Comparison of ENCODE assay signal across 13 mouse cellular contexts in genomic region chr14:118051396-118051795, GRCm38 (mm10). TPM values are rescaled to one million over a fixed set of nuclear protein-coding genes. Genes with fewer than 3 reads are reported as not detected.
DNase-seq lines count a peak whose midpoint lies in the region; ATAC-seq and TF ChIP-seq lines count a peak whose summit lies in the region.
"Had no signal": no experiment of that assay in that cellular context is flagged by ENCODE, and none has a peak within 500 bp of the region (broad histone marks: within the 10 kb centered on the region; RNA-seq: fewer than 3 reads in every experiment).

No protein-coding gene starts in this region.

- peak overlapping the region; percentile 14; the same call in 1 of the 2 replicates for H3K4me2 ChIP-seq in lung, embryonic 15.5 days
- H3K4me2 ChIP-seq in forebrain, embryonic 12.5 days = no peak overlapping the region
- peak overlapping the region; percentile 22; the same call in 1 of the 2 replicates for H3K4me2 ChIP-seq in intestine, embryonic 15.5 days (replicated peaks)
- no peak overlapping the region for H3K4me2 ChIP-seq in neural tube, embryonic 14.5 days (ENCODE audit: low read depth, low read length)
- H3K4me2 ChIP-seq: embryonic facial prominence, embryonic 15.5 days; heart, embryonic 11.5 days; liver, embryonic 15.5 days had no signal

- H3K4me3 ChIP-seq in lung, embryonic 15.5 days = no peak overlapping the region
- H3K4me3 ChIP-seq in lung, adult 2 months (replicated peaks; ENCODE audit: extremely low read depth, low read depth, low read length) = no peak overlapping the region
- no peak overlapping the region for H3K4me3 ChIP-seq in forebrain, embryonic 12.5 days (replicated peaks)
- no peak overlapping the region for H3K4me3 ChIP-seq in intestine, embryonic 15.5 days (replicated peaks)
- H3K4me3 ChIP-seq in neural tube, embryonic 14.5 days (ENCODE audit: low read depth, low read length) = no peak overlapping the region
- H3K4me3 ChIP-seq: embryonic facial prominence, embryonic 15.5 days; liver, embryonic 15.5 days; megakaryocyte, embryonic 14.5 days had no signal

- WGBS in lung, embryonic 15.5 days = 65% methylated on average over 11 of the region's 11 CpGs
- 66% methylated on average over 11 of the region's 11 CpGs for WGBS in lung, adult 2 months
- WGBS in forebrain, embryonic 12.5 days = 65% methylated on average over 11 of the region's 11 CpGs
- WGBS in intestine, embryonic 15.5 days = 68% methylated on average over 11 of the region's 11 CpGs
- WGBS in neural tube, embryonic 14.5 days = 57% methylated on average over 11 of the region's 11 CpGs

- no peak for TF ChIP-seq CTCF in lung, adult 2 months (IDR thresholded peaks at IDR 0.05; ENCODE audit: insufficient read depth, low read length)

- ATAC-seq in lung, embryonic 15.5 days (ENCODE audit: borderline replicate concordance, extremely low read depth, low FRiP score, low TSS enrichment) = peak; percentile 28; the same call in 1 of the 2 replicates
- ATAC-seq in forebrain, embryonic 12.5 days (ENCODE audit: low FRiP score) = peak; percentile 52
- ATAC-seq in intestine, embryonic 15.5 days = no peak
- ATAC-seq in neural tube, embryonic 14.5 days (ENCODE audit: low read depth) = peak; percentile 13; the same call in 1 of the 2 replicates

- no peak for TF ChIP-seq POLR2A in lung, adult 2 months (IDR thresholded peaks at IDR 0.05; ENCODE audit: borderline replicate concordance, extremely low read depth, low read depth, low read length)

- no peaks in the 10 kb centered on the region; the same call in 1 of the 2 replicates for H3K4me1 ChIP-seq in lung, embryonic 15.5 days
- no peaks in the 10 kb centered on the region for H3K4me1 ChIP-seq in lung, adult 2 months (ENCODE audit: control insufficient read depth, insufficient read depth, low read length)
- peaks cover 26% of the 10 kb centered on the region for H3K4me1 ChIP-seq in forebrain, embryonic 12.5 days
- no peaks in the 10 kb centered on the region; the same call in 1 of the 2 replicates for H3K4me1 ChIP-seq in intestine, embryonic 15.5 days (replicated peaks)
- peaks cover 18% of the 10 kb centered on the region; the same call in 1 of the 2 replicates for H3K4me1 ChIP-seq in neural tube, embryonic 14.5 days (ENCODE audit: control insufficient read depth, insufficient read depth, low read length)
- H3K4me1 ChIP-seq: megakaryocyte, embryonic 14.5 days had no signal

- no peaks in the 10 kb centered on the region for H3K36me3 ChIP-seq in lung, embryonic 15.5 days
- no peaks in the 10 kb centered on the region for H3K36me3 ChIP-seq in forebrain, embryonic 12.5 days (replicated peaks)
- H3K36me3 ChIP-seq in intestine, embryonic 15.5 days = no peaks in the 10 kb centered on the region
- no peaks in the 10 kb centered on the region for H3K36me3 ChIP-seq in neural tube, embryonic 14.5 days (ENCODE audit: control insufficient read depth, insufficient read depth, low read length)
- H3K36me3 ChIP-seq: embryonic facial prominence, embryonic 15.5 days; liver, embryonic 15.5 days had no signal

- peak overlapping the region; percentile 55 for H3K27ac ChIP-seq in lung, embryonic 15.5 days
- peak overlapping the region; percentile 82 for H3K27ac ChIP-seq in forebrain, embryonic 12.5 days
- 0 out of 2 replicates have a peak overlapping the region, but pooled peaks have one; percentile 25 for H3K27ac ChIP-seq in intestine, embryonic 15.5 days
- no peak overlapping the region for H3K27ac ChIP-seq in neural tube, embryonic 14.5 days (ENCODE audit: low read depth, low read length)
- H3K27ac ChIP-seq: embryonic facial prominence, embryonic 15.5 days; liver, embryonic 15.5 days had no signal

- H3K27me3 ChIP-seq in lung, embryonic 15.5 days = no peaks in the 10 kb centered on the region
- peaks cover 62% of the 10 kb centered on the region for H3K27me3 ChIP-seq in forebrain, embryonic 12.5 days
- no peaks in the 10 kb centered on the region for H3K27me3 ChIP-seq in intestine, embryonic 15.5 days (replicated peaks)
- H3K27me3 ChIP-seq in neural tube, embryonic 14.5 days (ENCODE audit: control insufficient read depth, insufficient read depth, low read length) = no peaks in the 10 kb centered on the region
- H3K27me3 ChIP-seq: embryonic facial prominence, embryonic 15.5 days had no signal

- H3K9ac ChIP-seq in lung, embryonic 15.5 days = no peak overlapping the region
- no peak overlapping the region for H3K9ac ChIP-seq in forebrain, embryonic 12.5 days
- H3K9ac ChIP-seq in intestine, embryonic 15.5 days = no peak overlapping the region
- no peak overlapping the region for H3K9ac ChIP-seq in neural tube, embryonic 14.5 days (replicated peaks; ENCODE audit: low read depth, low read length)
- H3K9ac ChIP-seq: embryonic facial prominence, embryonic 15.5 days; liver, embryonic 15.5 days had no signal

- H3K9me3 ChIP-seq in lung, embryonic 15.5 days = no peaks in the 10 kb centered on the region
- no peaks in the 10 kb centered on the region for H3K9me3 ChIP-seq in forebrain, embryonic 12.5 days
- no peaks in the 10 kb centered on the region for H3K9me3 ChIP-seq in intestine, embryonic 15.5 days
- no peaks in the 10 kb centered on the region for H3K9me3 ChIP-seq in neural tube, embryonic 14.5 days (ENCODE audit: control insufficient read depth, low read length)
- H3K9me3 ChIP-seq: embryonic facial prominence, embryonic 15.5 days; liver, embryonic 15.5 days had no signal

- DNase-seq in lung, adult 2 months = no peak
- DNase-seq in layer of hippocampus, postnatal 10 days (ENCODE audit: low spot score in 2 of 2) = no peak
- DNase-seq in heart, postnatal 4 days = no peak
- DNase-seq: gastrocnemius, postnatal 25 days; thymus, adult 2 months had no signal

RNA-seq across cellular contexts. Expression of gene Dct, which starts 0.6 kb away (rescaled TPM):
- polyA plus RNA-seq in lung, embryonic 15.5 days (2015; fragmentation: Nextera tagmentation; extraction: Ambion mirVana) = 0.76 and 1.2 TPM in 2 replicates
- polyA plus RNA-seq in lung, adult 2 months (2012; rRNA removed) = 0.08 and 0.30 TPM in 2 replicates
- 12.1 and 13.1 TPM in 2 replicates for polyA plus RNA-seq in forebrain, embryonic 12.5 days (2016; fragmentation: Nextera tagmentation; extraction: Ambion mirVana)
- polyA plus RNA-seq in intestine, embryonic 15.5 days (2015; fragmentation: Nextera tagmentation; extraction: Ambion mirVana) = 1.4 and 1.5 TPM in 2 replicates
- polyA plus RNA-seq in neural tube, embryonic 14.5 days (2014; fragmentation: Nextera tagmentation; extraction: Ambion mirVana) = 0.68 and 0.75 TPM in 2 replicates
- total RNA-seq in layer of hippocampus, postnatal 10 days (2021) = under 1 TPM; 0.27 to 0.43 TPM
- total RNA-seq in heart, postnatal 4 days (2021) = 1 to 10 TPM; 5.0 to 6.0 TPM

Comparison
In these comparisons a context has a peak if more than half of its experiments do, and no peak if none do; other contexts are left out.
1. H3K4me2 ChIP-seq: peak in lung, embryonic 15.5 days (single experiment) and intestine, embryonic 15.5 days (single experiment); none in forebrain, embryonic 12.5 days (single experiment) and neural tube, embryonic 14.5 days (single experiment).